Mouse (Mus musculus) embryonic facial prominence, embryonic 11.5 days (tissue): ENCODE measurements at regions not wholly inside any gene's neighbourhood (a gene's known extent, or its start where the extent isn't known, plus 50 kb on each side); places are given as distances from the start of the nearest gene placed in this dataset.

ENCODE experiments used
- ATAC-seq: fragments of 200-750 bp; cut with Nextera tagmentation; replicated peaks from 2 replicates; pipeline ENCODE4 v1.8.0; 2017; ENCODE audit warnings: low read depth; ENCODE audit not compliant: insufficient number of reproducible peaks, low FRiP score, low TSS enrichment
- DNase-seq: peaks from one replicate; pipeline ENCODE4 v3.0.0-alpha.2; 2015; ENCODE audit warnings: low spot score
- H3K27ac ChIP-seq: fragments of 300-500 bp; sonication (generic); replicated peaks from 2 replicates; pipeline ENCODE4 v1.5.1; 2014; ENCODE audit warnings: mild to moderate bottlenecking, low read depth, low read length, control low read depth
- H3K27me3 ChIP-seq: fragments of 300-500 bp; sonication (generic); 2 replicates; pipeline ENCODE4 v1.6.1; 2014; ENCODE audit warnings: mild to moderate bottlenecking, low read length, moderate library complexity, mixed read lengths; ENCODE audit not compliant: control insufficient read depth, insufficient read depth
- H3K36me3 ChIP-seq: fragments of 300-500 bp; sonication (generic); replicated peaks from 2 replicates; pipeline ENCODE4 v1.6.1; 2014; ENCODE audit warnings: low read depth, mild to moderate bottlenecking, low read length, moderate library complexity, mixed read lengths; ENCODE audit not compliant: control insufficient read depth, insufficient read depth
- H3K4me1 ChIP-seq: fragments of 300-500 bp; sonication (generic); 2 replicates; pipeline ENCODE4 v1.6.1; 2014; ENCODE audit warnings: low read length, mixed read lengths; ENCODE audit not compliant: control insufficient read depth, insufficient read depth
- H3K4me2 ChIP-seq: fragments of 300-500 bp; sonication (generic); 2 replicates; pipeline ENCODE4 v1.6.1; 2014; ENCODE audit warnings: low read depth, mild to moderate bottlenecking, control low read depth, low read length, moderate library complexity
- H3K4me3 ChIP-seq: fragments of 300-500 bp; sonication (generic); 2 replicates; pipeline ENCODE4 v1.5.1; 2014; ENCODE audit warnings: low read depth, low read length, control low read depth
- H3K9ac ChIP-seq: fragments of 300-500 bp; sonication (generic); replicated peaks from 2 replicates; pipeline ENCODE4 v1.6.1; 2014; ENCODE audit warnings: mild to moderate bottlenecking, control low read depth, low read length
- H3K9me3 ChIP-seq: fragments of 300-500 bp; sonication (generic); replicated peaks from 2 replicates; pipeline ENCODE4 v1.6.1; 2016; ENCODE audit warnings: mild to moderate bottlenecking, low read length, inconsistent platforms, mixed read lengths; ENCODE audit not compliant: control insufficient read depth
- WGBS: fragments of 180-500 bp; shearing (Covaris S2); extraction: QIAGEN DNeasy Blood & Tissue Kit; methylation state at CpG from one replicate; pipeline ENCODE4 v1.1.7; 2014; 5-methylcytosine and 5-hydroxymethylcytosine counted together

DNA sequence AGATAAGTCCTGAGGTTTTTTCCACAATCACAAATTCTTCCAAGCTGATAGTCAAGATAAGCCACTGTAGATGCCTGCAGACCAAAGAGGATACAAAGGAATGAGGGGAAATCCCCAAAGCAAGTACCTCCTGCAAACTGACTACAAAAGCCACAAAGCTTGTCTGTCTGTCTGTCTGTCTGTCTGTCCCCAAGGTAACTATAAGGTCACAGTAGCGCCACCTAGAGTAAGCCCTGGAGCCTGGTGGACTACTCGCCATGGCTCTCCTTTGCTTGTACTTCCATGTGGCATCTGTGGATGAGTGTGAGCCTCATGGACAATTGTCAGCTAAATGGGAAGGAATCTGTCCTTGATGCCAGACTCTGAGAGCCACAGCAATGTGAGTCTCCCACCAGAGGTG, 249.8 kb downstream of the Diras2 start:
- Histone ChIP-seq H3K27me3 (no peaks in the 10 kb centered on the region), H3K9ac (no peak overlapping the region), H3K9me3 (no peaks in the 10 kb centered on the region; the same call in 1 of the 2 replicates), H3K27ac (no peak overlapping the region), H3K36me3 (no peaks in the 10 kb centered on the region), H3K4me3 (no peak overlapping the region), H3K4me1 (no peaks in the 10 kb centered on the region), H3K4me2 (no peak overlapping the region)
- WGBS, result 57% methylated on average over 2 of the region's 2 CpGs
- ATAC-seq (no peak), DNase-seq (no peak)

DNA sequence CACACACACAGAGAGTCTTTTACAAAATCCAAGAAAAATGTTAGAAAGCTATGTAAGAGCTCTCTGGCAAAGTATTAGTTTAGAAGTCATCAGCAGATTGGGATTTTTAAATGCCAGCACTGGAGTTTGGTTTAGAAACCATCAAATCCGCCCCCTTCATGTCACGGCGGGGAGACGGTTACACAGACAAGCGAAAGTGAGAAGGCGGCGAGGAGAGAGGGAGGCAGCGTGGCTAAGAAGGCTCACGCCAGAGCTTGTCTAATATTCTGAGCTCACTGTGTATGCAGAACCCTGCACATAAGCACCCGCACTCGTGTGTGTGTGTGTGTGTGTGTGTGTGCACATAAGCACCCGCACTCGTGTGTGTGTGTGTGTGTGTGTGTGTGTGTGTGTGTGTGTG, 248.6 kb downstream of the Diras2 start:
- DNase-seq (no peak), ATAC-seq (no peak)
- Histone ChIP-seq H3K4me1 (no peaks in the 10 kb centered on the region), H3K9ac (no peak overlapping the region), H3K9me3 (no peaks in the 10 kb centered on the region; the same call in 1 of the 2 replicates), H3K4me3 (no peak overlapping the region), H3K36me3 (no peaks in the 10 kb centered on the region), H3K27ac (no peak overlapping the region), H3K27me3 (no peaks in the 10 kb centered on the region), H3K4me2 (no peak overlapping the region)
- WGBS, result 75% methylated on average over 13 of the region's 13 CpGs

DNA sequence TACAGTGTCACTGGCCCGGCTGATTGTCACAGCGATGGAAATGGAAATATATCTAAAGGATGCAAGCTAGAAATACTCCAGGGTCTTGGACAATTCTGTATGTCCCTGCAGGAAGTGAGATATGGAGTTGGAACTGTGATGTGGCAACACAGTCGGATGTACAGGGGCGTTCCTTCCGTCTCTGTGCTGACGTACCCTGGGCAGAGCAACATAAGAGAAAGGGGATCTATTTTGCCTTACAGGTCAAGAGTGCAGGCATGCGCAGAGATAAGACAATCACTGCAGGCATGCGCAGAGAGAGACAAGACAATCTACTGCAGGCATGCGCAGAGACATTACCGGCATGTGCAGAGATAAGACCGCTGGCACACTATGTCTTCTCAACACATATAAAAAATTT, 247.6 kb downstream of the Diras2 start:
- no peaks in the 10 kb centered on the region; the same call in 1 of the 2 replicates for H3K9me3 ChIP-seq
- 79% methylated on average over 11 of the region's 11 CpGs for WGBS
- ATAC-seq (no peak), DNase-seq (no peak)
- no peak overlapping the region for H3K4me3 ChIP-seq
- no peak overlapping the region for H3K27ac ChIP-seq
- H3K27me3 ChIP-seq, result no peaks in the 10 kb centered on the region
- H3K4me1 ChIP-seq, result no peaks in the 10 kb centered on the region
- no peak overlapping the region for H3K4me2 ChIP-seq
- H3K9ac ChIP-seq, result no peak overlapping the region
- H3K36me3 ChIP-seq, result no peaks in the 10 kb centered on the region

DNA sequence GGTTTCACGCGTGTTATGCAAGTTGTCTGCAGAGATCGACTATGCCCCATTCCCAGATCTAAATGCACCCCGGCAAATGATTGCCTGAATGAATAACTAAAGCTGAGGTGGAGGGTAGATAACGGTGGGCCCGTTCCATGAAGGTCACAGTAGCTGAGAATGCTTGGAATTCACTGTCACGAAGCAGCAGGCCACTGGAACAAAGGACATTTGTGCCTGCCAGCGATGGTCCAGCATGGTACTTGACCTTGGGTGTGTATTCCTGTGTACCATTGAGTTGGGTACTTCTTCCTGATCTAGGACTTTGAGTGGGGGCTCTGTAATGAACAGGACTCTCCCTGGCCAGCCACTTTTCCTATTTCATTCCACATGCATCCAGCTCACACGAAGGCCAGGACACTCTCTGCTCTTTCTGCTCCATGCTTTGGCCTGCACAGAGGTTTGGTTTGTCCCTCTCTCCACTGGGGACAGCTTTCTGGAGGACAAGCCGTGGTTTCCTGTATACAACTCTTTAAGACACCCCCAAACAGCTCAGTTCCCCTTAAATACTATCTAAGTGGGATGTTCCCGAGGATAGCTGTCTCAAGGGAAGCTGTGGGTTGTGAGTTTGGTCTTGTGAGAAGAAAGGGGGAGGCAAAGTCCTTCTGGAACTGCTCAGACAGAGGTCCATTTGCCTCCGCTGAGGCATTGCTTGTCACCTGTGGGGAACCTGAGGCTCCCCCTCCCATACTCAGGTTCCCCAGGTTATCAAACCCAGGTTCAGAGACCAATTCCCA, 246.9 kb downstream of the Diras2 start:
- ATAC-seq (no peak), DNase-seq (no peak)
- Histone ChIP-seq H3K36me3 (no peaks in the 10 kb centered on the region), H3K9ac (no peak overlapping the region), H3K4me2 (no peak overlapping the region), H3K27ac (no peak overlapping the region), H3K27me3 (no peaks in the 10 kb centered on the region), H3K9me3 (no peaks in the 10 kb centered on the region; the same call in 1 of the 2 replicates), H3K4me1 (no peaks in the 10 kb centered on the region), H3K4me3 (no peak overlapping the region)
- WGBS, result 76% methylated on average over 12 of the region's 12 CpGs

DNA sequence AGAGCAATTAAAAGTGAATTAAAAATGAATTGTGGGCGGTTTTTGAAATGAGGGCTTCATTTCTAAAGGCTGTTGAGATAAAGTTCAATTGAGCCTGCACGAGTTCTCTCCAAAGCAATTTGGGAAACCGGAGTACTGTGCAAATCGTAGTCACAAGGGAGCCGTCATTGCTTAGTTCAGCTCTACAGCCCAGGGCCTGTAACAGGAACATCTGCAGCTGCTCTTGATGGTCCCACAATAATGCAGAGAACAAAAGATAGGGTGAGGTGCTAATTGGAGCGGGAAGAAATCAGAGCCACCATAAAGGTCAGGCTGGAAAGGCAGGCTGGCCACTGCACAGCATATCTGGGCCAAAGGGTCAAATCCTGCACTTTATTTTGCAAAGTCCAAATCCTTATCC, 242.7 kb downstream of the Diras2 start:
- no peak overlapping the region for H3K4me3 ChIP-seq
- H3K9ac ChIP-seq, result no peak overlapping the region
- no peaks in the 10 kb centered on the region for H3K4me1 ChIP-seq
- 57% methylated on average over 6 of the region's 6 CpGs for WGBS
- H3K27me3 ChIP-seq, result no peaks in the 10 kb centered on the region
- H3K27ac ChIP-seq, result no peak overlapping the region
- H3K36me3 ChIP-seq, result no peaks in the 10 kb centered on the region
- no peaks in the 10 kb centered on the region for H3K9me3 ChIP-seq
- no peak for ATAC-seq
- DNase-seq, result no peak
- H3K4me2 ChIP-seq, result no peak overlapping the region

DNA sequence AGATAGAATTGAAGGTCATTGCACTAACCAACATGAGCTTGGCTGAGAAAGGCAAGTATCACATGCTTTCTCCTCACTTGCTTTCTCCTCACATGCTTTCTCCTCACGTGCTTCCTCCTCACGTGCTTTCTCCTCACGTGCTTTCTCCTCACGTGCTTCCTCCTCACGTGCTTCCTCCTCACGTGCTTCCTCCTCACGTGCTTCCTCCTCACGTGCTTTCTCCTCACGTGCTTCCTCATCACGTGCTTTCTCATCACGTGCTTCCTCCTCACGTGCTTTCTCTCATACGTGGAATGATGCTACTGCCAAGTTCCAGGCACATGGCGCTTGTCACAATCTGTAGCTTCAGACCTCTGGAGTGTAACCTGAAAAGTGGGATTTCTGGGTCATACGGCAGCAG, 235.2 kb downstream of the Diras2 start:
- Histone ChIP-seq H3K36me3 (no peaks in the 10 kb centered on the region), H3K4me2 (no peak overlapping the region), H3K4me3 (no peak overlapping the region), H3K27me3 (no peaks in the 10 kb centered on the region), H3K9ac (no peak overlapping the region), H3K9me3 (no peaks in the 10 kb centered on the region), H3K4me1 (no peaks in the 10 kb centered on the region), H3K27ac (no peak overlapping the region)
- ATAC-seq, result no peak
- 94% methylated on average over 15 of the region's 15 CpGs for WGBS
- DNase-seq, result no peak

DNA sequence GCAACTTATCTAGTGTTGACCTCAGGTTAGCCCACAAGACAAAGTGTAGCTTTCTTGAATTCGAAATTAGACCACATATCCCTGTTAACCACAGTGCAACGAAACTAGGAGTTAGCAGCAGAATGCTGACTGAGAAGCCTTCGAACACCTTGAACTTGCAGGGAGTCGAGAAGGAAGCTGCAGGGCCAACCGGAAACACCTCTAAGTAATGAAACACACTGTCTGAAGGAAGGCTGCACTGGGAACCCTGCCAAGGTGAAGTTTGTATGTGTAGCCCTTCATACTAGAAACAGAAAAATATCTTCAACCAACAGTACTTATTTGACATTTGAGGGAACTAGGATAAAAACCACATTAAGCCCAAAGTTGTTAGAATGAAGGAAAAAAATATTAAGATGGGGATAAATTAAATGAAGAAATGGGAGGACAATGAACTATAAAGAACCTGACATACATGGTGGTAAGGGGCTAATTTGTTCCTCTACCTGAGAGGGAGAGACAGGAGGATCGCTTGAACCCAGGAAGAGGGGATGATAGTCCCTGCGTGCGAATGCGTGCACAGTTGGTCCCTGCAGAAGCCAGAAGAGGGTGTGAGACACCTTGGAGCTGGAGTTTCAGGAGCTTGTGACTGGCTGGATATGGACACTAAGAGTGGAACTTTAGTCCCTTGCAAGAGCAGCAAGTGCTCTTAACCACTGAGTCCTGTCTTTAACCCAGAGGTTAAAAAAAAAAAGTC, 234.4 kb downstream of the Diras2 start:
- ATAC-seq (no peak), DNase-seq (no peak)
- Histone ChIP-seq H3K27me3 (no peaks in the 10 kb centered on the region), H3K27ac (no peak overlapping the region), H3K4me1 (no peaks in the 10 kb centered on the region), H3K4me2 (no peak overlapping the region), H3K4me3 (no peak overlapping the region), H3K9ac (no peak overlapping the region), H3K36me3 (no peaks in the 10 kb centered on the region), H3K9me3 (no peaks in the 10 kb centered on the region)
- 87% methylated on average over 9 of the region's 9 CpGs for WGBS

DNA sequence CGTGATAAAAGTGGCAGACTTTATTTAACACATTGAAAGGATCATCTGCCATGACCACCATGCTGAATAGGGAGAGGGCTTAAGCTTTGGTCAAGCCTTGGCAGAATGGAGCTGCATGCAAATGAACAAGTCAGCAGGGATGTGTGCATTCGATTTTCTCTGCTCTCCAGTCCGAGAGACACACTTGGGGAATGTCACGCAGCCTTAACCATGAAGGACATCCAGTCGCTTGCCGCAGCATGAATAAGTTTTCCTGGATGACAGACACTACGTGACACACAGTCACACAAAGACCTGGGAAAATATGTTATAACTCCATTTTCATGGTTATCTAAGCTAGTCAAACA, 233.8 kb downstream of the Diras2 start:
- H3K27ac ChIP-seq, result no peak overlapping the region
- DNase-seq (no peak), ATAC-seq (no peak)
- H3K36me3 ChIP-seq, result no peaks in the 10 kb centered on the region
- no peak overlapping the region for H3K4me2 ChIP-seq
- H3K27me3 ChIP-seq, result no peaks in the 10 kb centered on the region
- no peaks in the 10 kb centered on the region for H3K4me1 ChIP-seq
- no peak overlapping the region for H3K4me3 ChIP-seq
- 83% methylated on average over 7 of the region's 7 CpGs for WGBS
- no peak overlapping the region for H3K9ac ChIP-seq
- no peaks in the 10 kb centered on the region for H3K9me3 ChIP-seq
